Mouse (Mus musculus): ENCODE measurements around the gene Dusp28. TPM values are rescaled to one million over a fixed set of nuclear protein-coding genes. Genes with fewer than 3 reads are reported as not detected.
A peak's percentile ranks its signal among the peaks of the same experiment; 100 is the strongest.

The Dusp28 gene
- total RNA-seq (2021): 10 to 100 TPM; 15.8 to 16.2 TPM
- long read RNA-seq, experiment 1, transcript Dusp28-201 (2 exons, 1,314 nt): major isoform, 11 of 13 reads
- long read RNA-seq, experiment 1, partial matches to known transcripts: 0 of 13 reads
- long read RNA-seq, experiment 1, other reads (novel, unspliced or antisense): 2 of 13 reads
- long read RNA-seq, experiment 2, transcript Dusp28-201 (2 exons, 1,314 nt): major isoform, 12 of 17 reads
- long read RNA-seq, experiment 2, partial matches to known transcripts: 2 of 17 reads
- long read RNA-seq, experiment 2, other reads (novel, unspliced or antisense): 3 of 17 reads

DNA sequence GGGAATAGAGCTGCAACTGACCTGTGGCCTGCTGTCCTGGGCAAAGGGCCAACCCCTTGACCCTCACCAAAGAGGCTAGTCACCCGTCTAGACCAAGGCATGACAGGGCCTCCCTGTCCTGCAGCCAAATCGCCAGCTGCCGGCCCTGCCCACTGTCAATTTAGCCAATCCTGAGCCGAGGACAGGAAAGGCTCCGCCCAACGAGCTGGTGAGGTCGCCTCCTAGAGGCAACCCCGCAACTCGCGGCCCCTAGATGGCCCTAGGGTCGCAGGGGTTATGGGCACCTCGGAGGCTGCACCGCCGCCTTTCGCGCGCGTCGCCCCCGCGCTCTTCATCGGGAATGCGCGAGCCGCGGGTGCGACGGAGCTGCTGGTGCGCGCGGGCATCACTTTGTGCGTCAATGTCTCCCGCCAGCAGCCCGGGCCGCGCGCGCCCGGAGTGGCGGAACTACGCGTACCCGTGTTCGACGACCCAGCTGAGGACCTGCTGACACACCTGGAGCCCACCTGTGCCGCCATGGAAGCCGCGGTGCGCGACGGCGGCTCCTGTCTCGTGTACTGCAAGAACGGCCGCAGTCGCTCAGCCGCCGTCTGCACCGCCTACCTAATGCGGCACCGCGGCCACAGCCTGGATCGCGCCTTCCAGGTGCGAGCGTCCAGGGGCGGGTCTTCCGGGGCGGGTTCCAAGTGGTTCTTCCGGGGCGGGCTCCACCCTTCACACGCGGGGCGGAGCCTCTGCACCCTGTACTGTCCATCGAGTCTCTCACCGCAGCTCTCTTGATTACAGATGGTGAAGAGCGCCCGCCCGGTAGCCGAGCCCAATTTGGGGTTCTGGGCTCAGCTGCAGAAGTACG, at the start of gene Dusp28:
Gene Dusp28, plus strand, starts transcription at position 203 of the 853 bp plus-strand sequence.
- DNase-seq (ENCODE audit: extremely low spot score in 1 of 2, low spot score in 2 of 2): peak; percentile 81 to 82
- Histone ChIP-seq H3K4me3 (peak within 1 kb of the TSS; percentile 76), H3K27ac (peak within 1 kb of the TSS; percentile 99)
- peak; percentile 60 for TF ChIP-seq CTCF (IDR thresholded peaks at IDR 0.05)
- intact Hi-C loops (cut with DNase I): loop anchor here (1.0 kb wide), 1 partner anchor 27 kb away; the partner anchor contains the start of gene Capn10

GRCm38 (mm10) chr1:92861503-92861902, 45.3 kb upstream of the Dusp28 start:
- intact Hi-C loops (cut with DNase I): no loop called here
- H3K4me3 ChIP-seq: no peak overlapping the region
- H3K27ac ChIP-seq: no peak overlapping the region
- DNase-seq (ENCODE audit: extremely low spot score in 1 of 2, low spot score in 2 of 2): no peak
- no peak for TF ChIP-seq CTCF (IDR thresholded peaks at IDR 0.05)

DNA sequence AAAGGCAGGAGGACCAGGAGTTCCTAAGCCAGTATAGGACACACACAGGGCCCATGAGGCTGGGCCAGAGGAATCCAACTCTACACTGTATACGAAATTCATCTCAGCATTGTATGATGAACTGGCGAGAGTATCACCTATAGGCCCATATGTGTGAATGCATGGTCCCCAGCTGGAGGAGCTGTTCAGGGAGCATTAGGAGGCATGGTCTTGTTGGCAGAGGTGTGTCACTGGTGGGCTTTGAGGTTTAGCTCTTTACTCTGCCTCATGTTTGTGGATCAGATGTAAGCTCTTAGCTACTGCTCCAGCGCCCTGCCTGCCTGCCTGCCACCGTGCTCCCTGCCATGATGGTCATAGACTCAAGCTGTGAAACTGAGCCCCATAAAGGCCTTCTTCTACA, 43.5 kb upstream of the Dusp28 start:
- DNase-seq (ENCODE audit: extremely low spot score in 1 of 2, low spot score in 2 of 2): no peak
- intact Hi-C loops (cut with DNase I): no loop called here
- TF ChIP-seq CTCF (IDR thresholded peaks at IDR 0.05): no peak
- Histone ChIP-seq H3K4me3 (no peak overlapping the region), H3K27ac (no peak overlapping the region)

DNA sequence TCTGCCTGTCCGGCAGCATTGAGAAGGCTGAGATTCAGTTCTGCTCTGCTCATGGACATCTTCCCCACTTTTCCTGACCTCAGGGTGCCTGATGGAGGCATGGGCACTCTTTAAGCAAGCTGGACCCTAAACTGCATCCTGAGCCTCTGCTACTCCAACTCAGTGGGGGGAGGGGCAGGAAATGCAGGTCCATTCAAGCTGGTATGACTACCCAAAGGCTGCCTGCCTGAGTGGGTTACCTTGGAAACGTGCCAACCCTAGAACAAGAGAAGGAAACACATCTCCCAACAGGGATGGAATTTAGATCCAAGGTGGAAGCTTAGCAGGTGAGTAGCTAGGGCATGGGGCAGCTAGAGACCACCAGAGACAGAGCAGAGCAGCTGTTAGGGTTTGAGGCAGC, 40.6 kb upstream of the Dusp28 start:
- no peak overlapping the region for H3K4me3 ChIP-seq
- H3K27ac ChIP-seq: no peak overlapping the region
- TF ChIP-seq CTCF (IDR thresholded peaks at IDR 0.05): no peak
- intact Hi-C loops (cut with DNase I): no loop called here
- no peak for DNase-seq (ENCODE audit: extremely low spot score in 1 of 2, low spot score in 2 of 2)

DNA sequence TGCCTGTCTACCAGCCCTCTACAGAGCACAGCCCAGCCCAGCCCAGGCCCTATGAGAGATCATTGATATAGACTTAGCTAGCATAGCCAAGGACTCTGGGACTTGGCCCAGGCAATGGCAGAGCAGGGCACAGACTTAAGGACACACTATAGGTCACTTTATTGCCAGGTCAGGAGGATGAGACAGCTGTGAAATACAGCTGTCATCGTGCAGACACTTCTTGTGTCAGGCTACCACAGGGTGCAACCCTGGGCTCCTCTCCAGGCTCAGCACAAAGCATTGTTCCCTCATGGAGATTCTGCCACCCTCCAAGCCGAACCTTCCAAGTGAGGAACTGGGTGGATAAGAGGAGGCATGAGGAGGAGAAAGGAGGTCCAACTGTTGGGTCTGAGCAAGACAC, 36.8 kb upstream of the Dusp28 start:
- Histone ChIP-seq H3K27ac (no peak overlapping the region), H3K4me3 (no peak overlapping the region)
- intact Hi-C loops (cut with DNase I): no loop called here
- TF ChIP-seq CTCF (IDR thresholded peaks at IDR 0.05): no peak
- DNase-seq (ENCODE audit: extremely low spot score in 1 of 2, low spot score in 2 of 2): no peak

GRCm38 (mm10) chr1:92872666-92873065, 34.1 kb upstream of the Dusp28 start:
- H3K4me3 ChIP-seq: no peak overlapping the region
- intact Hi-C loops (cut with DNase I): no loop called here
- no peak for TF ChIP-seq CTCF (IDR thresholded peaks at IDR 0.05)
- no peak overlapping the region for H3K27ac ChIP-seq
- no peak for DNase-seq (ENCODE audit: extremely low spot score in 1 of 2, low spot score in 2 of 2)

GRCm38 (mm10) chr1:92874011-92874410, 32.8 kb upstream of the Dusp28 start:
- TF ChIP-seq CTCF (IDR thresholded peaks at IDR 0.05): no peak
- H3K4me3 ChIP-seq: no peak overlapping the region
- no peak overlapping the region for H3K27ac ChIP-seq
- intact Hi-C loops (cut with DNase I): no loop called here
- DNase-seq (ENCODE audit: extremely low spot score in 1 of 2, low spot score in 2 of 2): no peak

DNA sequence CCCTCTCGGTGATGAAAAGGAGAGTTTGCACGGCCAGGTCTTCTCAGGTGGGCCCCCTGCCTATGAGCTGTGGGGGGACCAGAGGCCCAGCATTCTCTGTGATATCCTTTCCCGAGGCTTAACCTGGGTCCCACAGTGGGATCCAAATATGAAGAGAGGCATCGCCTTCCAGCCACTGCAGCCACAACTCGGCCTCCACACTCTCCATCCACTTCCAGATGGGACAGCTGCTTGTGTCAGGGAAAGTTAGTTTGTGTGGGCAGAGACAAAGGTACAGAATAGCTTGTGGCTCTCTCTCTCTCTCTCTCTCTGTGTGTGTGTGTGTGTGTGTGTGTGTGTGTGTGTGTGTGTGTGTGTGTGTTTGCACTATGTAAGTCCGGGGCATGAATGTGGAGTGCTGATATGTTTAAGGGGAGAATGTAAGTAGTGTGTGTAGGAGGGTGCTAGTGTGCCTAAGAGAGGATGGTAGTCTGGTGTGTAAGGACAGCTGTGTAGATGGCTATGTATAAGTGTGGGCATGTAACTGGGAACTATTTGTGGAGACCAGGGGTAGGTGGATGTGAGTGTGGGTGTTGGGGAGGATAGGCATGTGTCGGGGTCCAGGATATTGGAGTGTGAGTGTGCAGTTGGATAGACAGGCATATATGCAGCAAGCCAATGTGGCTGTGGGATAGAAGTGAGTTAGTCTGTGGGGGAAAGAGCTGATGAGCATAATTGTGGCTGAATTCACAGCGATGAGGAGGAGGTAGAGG, 31.2 kb upstream of the Dusp28 start:
- H3K4me3 ChIP-seq: no peak overlapping the region
- DNase-seq (ENCODE audit: extremely low spot score in 1 of 2, low spot score in 2 of 2): no peak
- no peak overlapping the region for H3K27ac ChIP-seq
- intact Hi-C loops (cut with DNase I): no loop called here
- no peak for TF ChIP-seq CTCF (IDR thresholded peaks at IDR 0.05)

- DNase-seq (ENCODE audit: extremely low spot score in 1 of 2, low spot score in 2 of 2): no peak
- intact Hi-C loops (cut with DNase I): no loop called here
- Histone ChIP-seq H3K4me3 (no peak overlapping the region), H3K27ac (no peak overlapping the region)
- TF ChIP-seq CTCF (IDR thresholded peaks at IDR 0.05): no peak
Measured at GRCm38 (mm10) chr1:92877431-92877978, 29.3 kb upstream of the Dusp28 start.

DNA sequence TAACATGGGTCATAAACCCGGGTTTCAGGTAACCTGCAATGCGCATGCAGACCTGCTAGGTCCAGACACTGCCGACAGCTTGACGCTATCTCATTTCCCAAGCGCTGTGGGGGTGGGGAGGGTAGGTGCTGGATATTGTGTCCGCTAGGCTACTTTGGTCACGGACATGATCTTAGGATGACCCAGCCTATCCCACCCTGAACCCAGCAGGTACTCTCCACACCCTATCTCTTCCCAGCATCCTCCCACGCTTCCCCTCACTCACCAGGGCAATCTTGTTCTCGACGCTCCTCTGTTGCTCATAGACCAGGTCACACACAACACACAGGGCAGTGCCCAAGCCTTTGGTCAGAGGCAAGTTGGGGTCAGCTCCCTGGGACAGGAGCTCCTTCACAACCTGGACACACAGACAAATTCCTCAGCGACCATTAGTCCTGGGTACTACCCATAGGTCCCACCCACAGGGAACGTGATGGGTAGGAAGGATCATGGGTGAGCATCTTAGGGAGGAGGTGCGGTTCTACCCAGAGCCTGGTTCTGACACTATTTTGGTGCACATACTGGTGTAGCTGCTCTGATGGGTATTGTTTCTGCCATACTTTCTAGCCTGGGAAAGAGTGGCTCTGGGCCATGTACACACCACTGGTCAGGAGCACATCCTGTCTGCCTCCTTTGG, 28.6 kb upstream of the Dusp28 start:
- H3K4me3 ChIP-seq: no peak overlapping the region
- intact Hi-C loops (cut with DNase I): no loop called here
- no peak for DNase-seq (ENCODE audit: extremely low spot score in 1 of 2, low spot score in 2 of 2)
- no peak for TF ChIP-seq CTCF (IDR thresholded peaks at IDR 0.05)
- no peak overlapping the region for H3K27ac ChIP-seq

- Histone ChIP-seq H3K27ac (no peak overlapping the region), H3K4me3 (no peak overlapping the region)
- intact Hi-C loops (cut with DNase I): no loop called here
- TF ChIP-seq CTCF (IDR thresholded peaks at IDR 0.05): no peak
- DNase-seq (ENCODE audit: extremely low spot score in 1 of 2, low spot score in 2 of 2): peak in 1 of 2 experiments; percentile 64
Measured at GRCm38 (mm10) chr1:92879266-92879665, 27.5 kb upstream of the Dusp28 start.

All from left cerebral cortex, adult 2 months (tissue).